ENCODE assay signal across 9 mouse cellular contexts in genomic region chr12:86931919-86932574, GRCm38 (mm10). TPM values are rescaled to one million over a fixed set of nuclear protein-coding genes. Genes with fewer than 3 reads are reported as not detected.
DNase-seq lines count a peak whose midpoint lies in the region; ATAC-seq lines count a peak whose summit lies in the region.
"Had no signal": no experiment of that assay in that cellular context is flagged by ENCODE, and none has a peak within 500 bp of the region (broad histone marks: within the 10 kb centered on the region; RNA-seq: fewer than 3 reads in every experiment).

No protein-coding gene starts in this region.

- DNase-seq in cerebellum, adult 9-11 months = peak; percentile 54
- DNase-seq in cerebellum, postnatal 36 days = no peak
- DNase-seq in urinary bladder, postnatal 25 days (ENCODE audit: low spot score) = peak; percentile 44
- DNase-seq in urinary bladder, adult 2 months (ENCODE audit: low spot score) = no peak
- peak; percentile 85 to 94 for DNase-seq in kidney, postnatal 36 days
- DNase-seq in MN1 (ENCODE audit: low spot score) = no peak
- DNase-seq in cerebellum, adult 9-10 months = no peak

- ATAC-seq in megakaryocyte, adult 5-6 weeks (ENCODE audit: poor library complexity, severe bottlenecking) = no peak

RNA-seq across cellular contexts. Expression of gene Cipc, which starts 14.8 kb away (rescaled TPM):
- polyA plus RNA-seq in urinary bladder, adult 2 months (2012; rRNA removed) = 46.4 and 52.3 TPM in 2 replicates
- total RNA-seq in megakaryocyte, adult 5-6 weeks (2015) = 12.0 and 12.9 TPM in 2 replicates
- total RNA-seq in megakaryocyte, adult 5-6 weeks (2017) = 8.9 and 11.0 TPM in 2 replicates

RNA-seq across cellular contexts. Expression of gene Irf2bpl, which starts 47.4 kb away (rescaled TPM):
- polyA plus RNA-seq in urinary bladder, adult 2 months (2012; rRNA removed) = 29.6 and 38.2 TPM in 2 replicates
- 3.0 and 3.6 TPM in 2 replicates for total RNA-seq in megakaryocyte, adult 5-6 weeks (2015)
- total RNA-seq in megakaryocyte, adult 5-6 weeks (2017) = 1.4 and 3.5 TPM in 2 replicates

RNA-seq across cellular contexts. Expression of gene Zdhhc22, which starts 58.2 kb away (rescaled TPM):
- polyA plus RNA-seq in urinary bladder, adult 2 months (2012; rRNA removed) = not detected in 2 replicates
- not detected in 2 replicates for total RNA-seq in megakaryocyte, adult 5-6 weeks (2015)
- total RNA-seq in megakaryocyte, adult 5-6 weeks (2017) = not detected in 2 replicates
- polyA plus RNA-seq: large intestine, adult 2 months had no signal

Comparison
In these comparisons a context has a peak if more than half of its experiments do, and no peak if none do; other contexts are left out.
1. DNase-seq: peak in cerebellum, adult 9-11 months (single experiment), urinary bladder, postnatal 25 days (single experiment) and kidney, postnatal 36 days (2 of 2); none in cerebellum, postnatal 36 days (0 of 2), urinary bladder, adult 2 months (single experiment), MN1 (single experiment) and cerebellum, adult 9-10 months (single experiment).